Mouse (Mus musculus) embryo, embryonic 11 days (tissue): ENCODE results near the gene Plod3.

ENCODE experiments used
- DNase-seq: peaks from one replicate; pipeline ENCODE4 v3.0.0-alpha.2; 2015

The Plod3 gene

GRCm38 (mm10) chr5:136965686-136966085, 21.1 kb upstream of the Plod3 start:
- no peak for DNase-seq

- DNase-seq = peak; percentile 29
Measured at GRCm38 (mm10) chr5:136966331-136966730, 20.5 kb upstream of the Plod3 start, which contains the start of gene Cldn15. TSS of gene Cldn15 (plus strand) at chr5:136966616.

- DNase-seq = no peak
Measured at GRCm38 (mm10) chr5:136966861-136967455, 19.9 kb upstream of the Plod3 start.

- no peak for DNase-seq
Measured at GRCm38 (mm10) chr5:136967592-136967991, 19.2 kb upstream of the Plod3 start.

GRCm38 (mm10) chr5:136970703-136971102, 16.1 kb upstream of the Plod3 start:
- DNase-seq = peak; percentile 53

- no peak for DNase-seq
Measured at GRCm38 (mm10) chr5:136973670-136974069, 13.1 kb upstream of the Plod3 start.

GRCm38 (mm10) chr5:136977769-136978168, 9.1 kb upstream of the Plod3 start:
- no peak for DNase-seq

GRCm38 (mm10) chr5:136979762-136980161, 7.1 kb upstream of the Plod3 start:
- DNase-seq = no peak

- no peak for DNase-seq
Measured at GRCm38 (mm10) chr5:136980974-136981373, 5.8 kb upstream of the Plod3 start.

- peak; percentile 61 for DNase-seq
Measured at GRCm38 (mm10) chr5:136982338-136982930, 4.4 kb upstream of the Plod3 start.

- peak; percentile 33 for DNase-seq
Measured at GRCm38 (mm10) chr5:136984828-136985227, 2.0 kb upstream of the Plod3 start.

GRCm38 (mm10) chr5:136987138-136987933, 517 bp downstream of the Plod3 start:
- peak; percentile 84 for DNase-seq

GRCm38 (mm10) chr5:136987934-136988271, 1.1 kb downstream of the Plod3 start, which contains the start of gene Znhit1:
TSS of gene Znhit1 (minus strand) at chr5:136988021.
- DNase-seq = peak; percentile 32

GRCm38 (mm10) chr5:136988420-136988819, 1.6 kb downstream of the Plod3 start:
- DNase-seq = no peak

- DNase-seq = no peak
Measured at GRCm38 (mm10) chr5:136989801-136990200, 3.0 kb downstream of the Plod3 start.

GRCm38 (mm10) chr5:136999449-136999848, 12.6 kb downstream of the Plod3 start:
- DNase-seq = no peak

- DNase-seq = peak; percentile 20
Measured at GRCm38 (mm10) chr5:137000612-137001011, 13.8 kb downstream of the Plod3 start.

GRCm38 (mm10) chr5:137007276-137007675, 20.5 kb downstream of the Plod3 start:
- no peak for DNase-seq

- peak; percentile 65 for DNase-seq
Measured at GRCm38 (mm10) chr5:137009988-137010387, 23.2 kb downstream of the Plod3 start.

GRCm38 (mm10) chr5:137012401-137012950, 25.7 kb downstream of the Plod3 start:
- DNase-seq = no peak

GRCm38 (mm10) chr5:137015913-137016312, 29.1 kb downstream of the Plod3 start:
- no peak for DNase-seq

GRCm38 (mm10) chr5:137024318-137024717, 37.5 kb downstream of the Plod3 start:
- no peak for DNase-seq

- DNase-seq = peak; percentile 83
Measured at GRCm38 (mm10) chr5:137025132-137025531, 38.3 kb downstream of the Plod3 start.

- DNase-seq = no peak
Measured at GRCm38 (mm10) chr5:137026092-137026491, 39.3 kb downstream of the Plod3 start, which contains the start of gene Vgf. TSS of gene Vgf (plus strand) at chr5:137026392.
